Mouse (Mus musculus) stomach, postnatal 0 days (tissue): ENCODE data around the gene Ctsw.

ENCODE experiments used
- CTCF ChIP-seq: IDR thresholded peaks from 2 replicates; pipeline ENCODE4 v1.5.1; 2016; ENCODE audit warnings: antibody characterized with exemption, low read depth, mild to moderate bottlenecking, moderate library complexity
- EP300 ChIP-seq: optimal IDR thresholded peaks from 2 replicates; pipeline ENCODE3; 2016; ENCODE audit warnings: antibody characterized with exemption

- TF ChIP-seq CTCF: no peak
- no peak for TF ChIP-seq EP300
Observed at GRCm38 (mm10) chr19:5503687-5504086, 35.4 kb upstream of the Ctsw start, which contains the start of gene 1700020D05Rik.
